Comparison of ENCODE assay signal across 22 mouse cellular contexts in genomic region chr16:42938211-42938610, GRCm38 (mm10).
DNase-seq lines count a peak whose midpoint lies in the region; ATAC-seq and TF ChIP-seq lines count a peak whose summit lies in the region.
"Had no signal": no experiment of that assay in that cellular context is flagged by ENCODE, and none has a peak within 500 bp of the region (broad histone marks: within the 10 kb centered on the region; RNA-seq: fewer than 3 reads in every experiment).

No protein-coding gene starts in this region.

- no peak for ATAC-seq in granulocyte monocyte progenitor cell, adult 5-6 weeks (replicated peaks; ENCODE audit: poor library complexity, severe bottlenecking)
- no peak for ATAC-seq in erythroid progenitor cell, adult 5-6 weeks (replicated peaks; ENCODE audit: low FRiP score, poor library complexity, severe bottlenecking)
- ATAC-seq: activated CD4-positive, CD25-positive, alpha-beta regulatory T cell, adult 4 months; forebrain, embryonic 13.5 days; forebrain, postnatal 0 days; hindbrain, postnatal 0 days; Patski had no signal

- no peak for TF ChIP-seq CTCF in gastrocnemius, adult 2 months (IDR thresholded peaks at IDR 0.05)

- intact Hi-C loops in gastrocnemius, adult 2 months (cut with DNase I), result no loop called here

- no peak overlapping the region for H3K4me3 ChIP-seq in gastrocnemius, adult 2 months
- H3K4me3 ChIP-seq: embryonic facial prominence, embryonic 12.5 days; forebrain, embryonic 13.5 days; heart, adult 2 months; heart, embryonic 13.5 days; hindbrain, embryonic 12.5 days had no signal

- no peak overlapping the region for H3K27ac ChIP-seq in gastrocnemius, adult 2 months
- H3K27ac ChIP-seq: embryonic facial prominence, embryonic 12.5 days; forebrain, embryonic 13.5 days; heart, adult 2 months; heart, embryonic 13.5 days; hindbrain, embryonic 12.5 days; hindbrain, postnatal 0 days had no signal

- DNase-seq in gastrocnemius, adult 2 months, result peak; percentile 20
- no peak for DNase-seq in gastrocnemius, postnatal 4 days (ENCODE audit: low spot score in 2 of 2)
- DNase-seq in kidney, adult 9 months, result peak; percentile 11
- DNase-seq in kidney, postnatal 10 days, result no peak
- DNase-seq in adrenal gland, postnatal 10 days, result peak; percentile 52
- DNase-seq: cerebellum, adult 11-12 months; cerebellum, adult 9-10 months; cerebellum, postnatal 25 days; forebrain, postnatal 0 days; gastrocnemius, postnatal 25 days; heart, postnatal 4 days; kidney, adult 11 months had no signal

Comparison
In these comparisons a context has a peak if more than half of its experiments do, and no peak if none do; other contexts are left out.
1. DNase-seq: peak in gastrocnemius, adult 2 months (single experiment), kidney, adult 9 months (single experiment) and adrenal gland, postnatal 10 days (single experiment); none in gastrocnemius, postnatal 4 days (0 of 2) and kidney, postnatal 10 days (single experiment).